Mouse (Mus musculus): ENCODE data around the gene Wdr4. TPM values are rescaled to one million over a fixed set of nuclear protein-coding genes. Genes with fewer than 3 reads are reported as not detected.
"Not testable (repeated sequence)": the region's sequence is repeated elsewhere in the genome, so short reads cannot be mapped to it uniquely, and the experiment has no call there.

Gene Wdr4
- polyA plus RNA-seq (2016; fragmentation: Nextera tagmentation; extraction: Ambion mirVana) = 78.5 and 81.3 TPM in 2 replicates

DNA sequence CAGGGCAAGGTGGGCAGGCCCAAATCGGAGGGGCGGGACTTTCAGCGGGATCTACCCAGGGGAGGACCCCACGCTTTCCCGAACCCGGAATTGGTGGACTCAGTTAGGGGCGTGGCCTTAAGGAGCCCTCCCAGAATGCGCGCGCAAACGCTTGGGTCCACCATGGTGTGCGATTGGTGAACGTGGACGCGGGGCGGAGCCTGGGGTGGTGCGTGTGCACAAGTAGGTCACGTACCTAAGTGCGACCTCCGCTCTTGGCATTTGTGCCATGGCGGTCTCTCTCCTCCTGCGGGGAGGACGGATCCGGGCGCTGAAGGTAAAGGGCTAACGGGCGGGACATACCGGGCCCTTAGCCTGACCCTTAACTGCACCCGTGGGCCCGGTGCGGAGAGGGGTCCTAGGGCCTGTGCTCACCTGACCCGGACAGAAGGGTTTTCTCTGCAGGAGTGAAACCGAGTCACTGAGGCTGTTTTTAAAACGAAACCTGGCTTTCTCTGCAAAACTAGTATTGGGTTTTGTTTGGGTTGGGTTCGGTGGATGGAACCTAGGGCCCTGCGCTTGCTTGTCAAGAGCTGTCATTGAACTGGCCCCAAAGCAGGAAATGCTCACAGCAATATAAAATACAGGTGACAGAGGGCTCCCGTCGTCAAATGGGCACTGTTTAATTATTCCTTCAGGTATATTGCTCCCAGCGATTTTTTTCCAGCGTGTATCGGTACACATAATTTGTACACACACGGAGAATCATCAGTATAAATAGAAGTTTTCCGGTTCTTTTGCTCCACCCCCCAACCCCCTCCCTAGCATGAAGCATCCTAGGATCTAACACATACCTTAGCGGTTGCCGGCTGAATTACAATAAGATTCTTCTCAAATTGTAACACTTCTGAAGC is at the start of gene Wdr4, which contains the start of gene Ndufv3:
Gene Wdr4 (minus strand): TSS at position 35 of the 893 bp plus-strand sequence.
Gene Ndufv3 (plus strand): TSS at position 170 of the 893 bp plus-strand sequence.
- WGBS = under 1% methylated on average over 45 of the region's 45 CpGs
- Histone ChIP-seq H3K27ac (peak within 1 kb of the TSS; percentile 91), H3K27me3 (ENCODE audit: poor library complexity, severe bottlenecking) (no peaks in the 10 kb centered on the region), H3K4me3 (peak within 1 kb of the TSS; percentile 85), H3K9me3 (no peaks in the 10 kb centered on the region), H3K36me3 (replicated peaks) (peaks cover 28% of the 10 kb centered on the region), H3K4me1 (peaks cover 24% of the 10 kb centered on the region)
- DNase-seq (ENCODE audit: extremely low spot score, low spot score) = peak; percentile 98

DNA sequence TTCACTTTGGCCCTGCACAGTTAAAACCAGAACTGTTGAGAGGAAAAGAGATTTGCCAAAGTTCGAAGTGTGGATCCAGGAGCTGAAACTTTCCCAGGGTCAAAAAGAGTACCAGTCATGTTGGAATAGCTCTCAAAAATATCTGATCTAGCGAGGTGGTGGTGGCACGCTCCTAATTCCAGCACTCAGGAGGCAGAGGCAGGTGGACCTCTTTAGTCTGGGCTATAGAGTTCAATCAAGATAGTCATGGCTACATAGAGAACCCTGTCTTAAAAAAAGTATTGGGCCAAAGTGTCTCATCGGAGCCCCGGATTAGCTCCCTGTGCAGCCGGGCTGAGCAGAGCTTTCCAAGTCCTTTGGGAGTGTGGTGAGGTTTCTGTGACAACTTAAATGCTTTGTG is 46.5 kb upstream of the Wdr4 start:
- H3K9me3 ChIP-seq = no peaks in the 10 kb centered on the region
- peak overlapping the region; percentile 97 for H3K27ac ChIP-seq
- H3K4me1 ChIP-seq = peaks cover 35% of the 10 kb centered on the region
- peaks cover 9% of the 10 kb centered on the region for H3K36me3 ChIP-seq (replicated peaks)
- H3K27me3 ChIP-seq (ENCODE audit: poor library complexity, severe bottlenecking) = no peaks in the 10 kb centered on the region
- no peak for DNase-seq (ENCODE audit: extremely low spot score, low spot score)
- WGBS = 83% methylated on average over 6 of the region's 6 CpGs
- peak overlapping the region; percentile 81 for H3K4me3 ChIP-seq

DNA sequence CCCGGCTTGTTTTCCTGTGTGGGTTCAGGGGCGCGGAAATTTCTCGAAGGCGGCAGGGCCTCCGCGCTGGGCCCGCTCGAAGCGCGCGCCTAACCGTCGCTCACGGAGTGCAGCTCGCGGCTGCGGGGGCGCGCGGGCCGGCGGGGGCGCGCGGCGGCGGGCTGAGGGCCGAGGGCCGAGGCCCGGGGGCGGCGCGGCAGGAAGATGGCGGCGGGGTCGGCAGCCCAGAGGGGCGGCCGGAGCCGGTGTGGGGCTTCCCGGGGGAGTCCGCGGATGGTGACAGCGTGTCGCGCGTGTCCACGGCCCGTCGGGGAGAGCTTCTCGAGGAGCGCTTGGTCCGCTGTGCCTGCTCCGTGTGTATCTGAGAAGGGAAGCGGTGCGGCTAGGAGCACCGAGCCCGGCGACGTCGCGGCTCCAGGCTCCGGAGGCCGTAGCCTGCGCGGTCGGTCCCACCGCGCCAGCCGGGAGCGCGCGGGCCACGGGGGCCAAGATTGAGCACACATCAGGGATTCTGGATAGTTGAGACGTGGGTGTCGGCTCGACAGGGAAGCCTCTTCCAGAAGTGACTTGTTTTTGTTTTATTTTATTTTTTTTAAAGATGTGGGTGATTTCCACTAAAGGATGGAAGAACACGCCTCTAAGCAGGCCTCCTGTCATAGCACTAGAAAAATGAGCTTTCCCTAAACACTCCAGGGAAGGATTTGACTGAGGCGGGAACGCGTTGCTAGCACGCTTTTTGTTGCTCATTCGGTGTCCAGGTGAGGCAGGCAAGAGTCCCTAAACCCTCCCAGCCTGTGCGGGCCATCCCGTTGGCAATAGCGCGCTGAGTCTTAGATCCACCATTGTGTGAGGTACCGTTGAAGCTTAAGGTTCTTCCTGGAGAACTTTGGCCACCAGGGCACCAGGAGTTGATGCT is 45.6 kb upstream of the Wdr4 start:
- no peaks in the 10 kb centered on the region for H3K27me3 ChIP-seq (ENCODE audit: poor library complexity, severe bottlenecking)
- WGBS = under 1% methylated on average over 86 of the region's 88 CpGs
- H3K4me3 ChIP-seq = peak overlapping the region; percentile 81
- peaks cover 9% of the 10 kb centered on the region for H3K36me3 ChIP-seq (replicated peaks)
- peak overlapping the region; percentile 97 for H3K27ac ChIP-seq
- H3K4me1 ChIP-seq = peaks cover 35% of the 10 kb centered on the region
- no peaks in the 10 kb centered on the region for H3K9me3 ChIP-seq
- peak; percentile 75 for DNase-seq (ENCODE audit: extremely low spot score, low spot score)

DNA sequence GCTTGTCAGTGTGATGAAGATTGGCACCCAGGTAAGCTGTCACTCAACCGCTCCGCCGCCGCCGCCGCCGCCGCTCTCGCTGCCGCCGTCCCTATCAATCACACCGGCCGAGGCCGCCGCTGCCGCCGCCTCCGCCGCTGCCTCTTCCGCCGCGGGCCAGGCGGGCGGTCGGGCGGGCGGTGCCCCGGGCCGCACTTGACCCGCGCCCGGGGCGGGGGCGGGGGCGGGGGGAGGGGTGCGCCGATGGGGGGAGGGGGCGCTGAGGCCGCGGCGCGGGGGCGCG is 45.0 kb upstream of the Wdr4 start:
- Histone ChIP-seq H3K27me3 (ENCODE audit: poor library complexity, severe bottlenecking) (no peaks in the 10 kb centered on the region), H3K4me1 (peaks cover 35% of the 10 kb centered on the region), H3K36me3 (replicated peaks) (peaks cover 9% of the 10 kb centered on the region), H3K9me3 (no peaks in the 10 kb centered on the region), H3K27ac (peak overlapping the region; percentile 97), H3K4me3 (peak overlapping the region; percentile 81)
- WGBS = 0% methylated on average over 37 of the region's 44 CpGs
- no peak for DNase-seq (ENCODE audit: extremely low spot score, low spot score)

DNA sequence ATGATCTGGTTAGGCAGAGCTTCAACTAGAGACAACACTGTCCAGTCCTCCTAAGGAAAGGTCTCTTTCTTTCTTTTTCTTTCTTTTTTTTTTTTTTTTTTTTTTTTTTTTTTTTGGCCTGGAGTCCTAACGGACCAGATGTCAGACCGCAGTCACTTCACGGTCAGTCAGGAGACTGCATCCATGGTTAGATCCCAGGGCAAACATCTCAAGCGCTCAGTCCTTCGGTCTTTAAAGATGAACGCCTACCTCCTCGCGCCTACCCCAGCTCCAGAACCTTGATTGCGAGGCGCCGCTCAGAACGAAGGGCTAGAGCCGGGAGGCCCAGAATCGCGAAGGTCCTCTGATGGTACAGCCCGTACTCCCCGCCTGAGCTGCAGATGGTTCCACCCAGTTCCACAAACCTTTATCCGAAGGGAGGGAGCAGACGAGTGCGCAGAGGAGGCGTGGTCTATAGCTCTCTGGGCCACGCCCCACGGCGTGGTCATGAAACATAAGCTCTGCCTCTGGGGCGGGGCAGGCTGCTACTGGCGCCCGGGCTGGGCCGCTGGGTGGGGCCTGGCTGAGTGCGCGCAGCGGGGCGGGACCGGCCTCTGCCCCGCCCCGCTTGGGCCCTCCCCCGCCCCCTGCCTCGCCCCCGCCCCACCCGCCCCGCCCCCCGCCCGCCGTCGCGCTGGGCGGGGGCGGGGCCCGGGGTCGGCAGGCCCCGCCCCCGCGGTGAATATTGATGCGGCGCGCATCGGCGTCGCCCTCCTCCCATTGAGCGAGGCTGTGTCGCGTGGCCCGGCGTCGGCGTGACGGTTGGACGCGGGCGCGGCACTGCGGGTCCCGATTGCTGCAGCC is 44.5 kb upstream of the Wdr4 start, which contains the start of gene Pknox1:
Gene Pknox1 (plus strand): TSS at position 720 of the 843 bp plus-strand sequence.
- Histone ChIP-seq H3K27ac (peak within 1 kb of the TSS; percentile 97), H3K36me3 (replicated peaks) (peaks cover 9% of the 10 kb centered on the region), H3K9me3 (no peaks in the 10 kb centered on the region), H3K4me1 (peaks cover 35% of the 10 kb centered on the region), H3K4me3 (peak within 1 kb of the TSS; percentile 81), H3K27me3 (ENCODE audit: poor library complexity, severe bottlenecking) (no peaks in the 10 kb centered on the region)
- WGBS = under 1% methylated on average over 45 of the region's 72 CpGs
- peak; percentile 98 for DNase-seq (ENCODE audit: extremely low spot score, low spot score)

DNA sequence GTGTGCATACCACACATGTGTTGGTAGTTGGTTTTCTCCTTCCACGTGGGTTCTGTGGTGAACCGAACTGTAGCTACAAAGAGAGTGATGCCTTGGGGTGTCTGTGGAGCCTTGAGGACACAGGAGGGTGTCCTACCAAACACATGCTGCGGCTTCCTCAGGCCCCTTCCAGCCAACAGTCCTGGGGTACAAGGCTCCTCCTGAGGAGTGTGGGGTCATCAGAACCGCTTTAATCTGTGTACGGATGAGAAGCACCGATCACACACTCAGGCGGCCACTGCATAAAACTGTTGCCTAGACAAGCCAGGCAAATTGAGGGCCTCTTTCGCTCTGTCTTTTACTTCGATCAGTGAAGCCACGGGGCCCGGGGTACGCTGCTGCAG is 43.8 kb upstream of the Wdr4 start:
- H3K4me3 ChIP-seq = peak overlapping the region; percentile 81
- peaks cover 9% of the 10 kb centered on the region for H3K36me3 ChIP-seq (replicated peaks)
- H3K27ac ChIP-seq = peak overlapping the region; percentile 97
- DNase-seq (ENCODE audit: extremely low spot score, low spot score) = peak; percentile 47
- no peaks in the 10 kb centered on the region for H3K9me3 ChIP-seq
- H3K4me1 ChIP-seq = peaks cover 35% of the 10 kb centered on the region
- H3K27me3 ChIP-seq (ENCODE audit: poor library complexity, severe bottlenecking) = no peaks in the 10 kb centered on the region
- whole genome bisulfite sequencing = 31% methylated on average over 12 of the region's 12 CpGs

DNA sequence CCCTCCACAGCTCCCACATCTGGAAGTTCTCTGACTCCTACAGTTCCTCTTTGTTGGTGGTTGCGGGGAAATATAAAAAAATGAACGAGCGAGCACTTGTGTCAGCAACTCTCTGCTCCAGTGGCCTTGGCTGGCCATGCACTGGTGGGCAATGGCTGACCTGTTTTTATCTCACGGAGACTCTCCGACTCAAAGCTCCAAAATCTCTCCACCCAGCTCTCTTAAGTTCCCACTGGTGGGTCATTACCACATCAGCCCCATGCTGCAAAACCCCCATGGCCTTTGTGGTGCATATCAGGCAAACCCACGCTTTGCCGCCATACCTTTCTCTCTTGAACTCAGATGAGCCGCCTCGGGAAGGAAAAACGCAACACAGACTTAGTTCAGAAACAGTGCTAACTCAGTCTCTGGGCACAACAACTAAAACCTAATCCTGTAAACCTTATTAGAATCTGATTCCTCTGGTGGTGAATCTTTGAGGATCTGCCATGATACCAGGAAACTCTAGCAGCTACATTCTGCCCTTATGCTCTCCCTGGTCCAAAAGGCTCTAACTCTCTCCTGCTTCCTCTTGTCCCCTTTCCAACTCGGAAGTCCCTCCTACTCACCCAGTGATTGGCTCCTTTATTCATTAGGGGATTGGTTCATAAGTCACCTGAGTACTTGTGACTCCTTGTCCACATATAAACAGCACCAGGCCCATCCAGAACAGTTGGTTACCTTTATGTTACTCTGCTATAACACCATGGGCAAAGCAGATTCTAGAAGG is 39.4 kb upstream of the Wdr4 start:
- Histone ChIP-seq H3K4me3 (no peak overlapping the region), H3K27me3 (ENCODE audit: poor library complexity, severe bottlenecking) (no peaks in the 10 kb centered on the region), H3K36me3 (replicated peaks) (no peaks in the 10 kb centered on the region), H3K9me3 (no peaks in the 10 kb centered on the region), H3K4me1 (peaks cover 23% of the 10 kb centered on the region), H3K27ac (no peak overlapping the region)
- DNase-seq (ENCODE audit: extremely low spot score, low spot score) = no peak
- 90% methylated on average over 11 of the region's 11 CpGs for WGBS

DNA sequence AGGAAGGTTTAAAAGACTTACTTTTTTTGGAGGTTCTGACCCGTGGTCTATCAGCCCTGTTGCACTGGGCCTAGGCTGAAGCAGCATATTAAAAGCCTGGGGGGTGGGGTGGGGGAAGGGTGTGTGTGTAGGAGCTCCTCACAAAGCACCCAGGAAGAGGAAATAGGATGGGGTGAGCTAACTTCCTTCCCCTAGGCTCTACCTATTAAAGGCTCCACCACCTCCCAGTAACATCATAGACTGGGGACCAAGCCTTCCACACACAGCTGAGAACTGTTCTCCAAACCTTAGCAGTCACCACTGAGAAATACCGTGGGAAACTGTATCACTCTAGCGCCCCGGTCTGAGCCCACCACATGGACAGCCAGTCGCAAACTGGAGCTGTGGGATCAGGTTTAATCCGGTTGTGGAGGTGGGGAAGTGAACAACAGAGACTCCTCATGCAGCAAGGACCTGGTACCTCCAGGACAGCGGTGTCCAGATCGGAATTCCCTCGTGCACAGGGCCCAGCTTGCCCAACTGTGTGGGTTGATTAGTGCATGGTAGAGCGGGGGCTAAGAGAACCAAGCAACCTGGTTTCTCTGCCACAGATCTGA is 38.3 kb upstream of the Wdr4 start:
- no peaks in the 10 kb centered on the region for H3K36me3 ChIP-seq (replicated peaks)
- peaks cover 15% of the 10 kb centered on the region for H3K4me1 ChIP-seq
- no peak overlapping the region for H3K4me3 ChIP-seq
- peak overlapping the region; percentile 51; the same call in 1 of the 2 replicates for H3K27ac ChIP-seq
- 84% methylated on average over 10 of the region's 10 CpGs for WGBS
- H3K9me3 ChIP-seq = no peaks in the 10 kb centered on the region
- no peaks in the 10 kb centered on the region for H3K27me3 ChIP-seq (ENCODE audit: poor library complexity, severe bottlenecking)
- DNase-seq (ENCODE audit: extremely low spot score, low spot score) = no peak

DNA sequence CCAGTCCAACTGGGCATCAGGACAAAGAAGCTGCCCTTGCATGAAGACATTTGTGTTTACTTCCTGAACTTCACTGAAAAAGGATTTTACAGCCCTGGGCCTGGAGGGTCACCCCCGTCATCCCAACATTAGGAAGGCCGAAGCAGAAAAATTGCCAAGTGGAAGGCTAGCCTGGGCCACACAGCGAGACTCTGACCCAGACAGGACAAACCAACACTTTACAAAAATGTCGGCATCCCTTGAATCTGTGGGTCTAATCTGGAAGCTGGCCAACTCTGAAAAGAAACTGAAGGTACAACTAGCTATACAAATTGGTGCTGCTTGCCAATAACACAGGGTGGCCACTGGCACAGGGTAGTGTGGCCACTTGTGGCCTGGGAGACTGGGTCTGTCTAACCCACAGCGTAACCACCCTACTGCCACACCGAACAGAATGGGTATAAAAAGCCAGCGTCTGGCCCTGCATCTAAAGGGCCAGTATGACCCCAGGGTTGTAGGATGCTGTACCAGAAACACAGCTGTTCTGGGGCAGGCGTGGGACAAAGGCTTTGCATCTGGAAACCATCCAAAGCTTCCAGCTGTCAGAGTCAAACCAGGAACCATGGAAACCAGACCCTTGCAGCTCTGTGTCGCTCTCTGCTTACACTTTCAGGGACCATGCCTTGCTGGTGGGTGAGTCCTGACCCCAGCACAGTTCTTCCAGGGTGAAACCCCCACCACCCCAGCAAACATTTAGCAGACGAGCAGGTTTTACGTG is 37.5 kb upstream of the Wdr4 start:
- WGBS = 80% methylated on average over 11 of the region's 11 CpGs
- peak overlapping the region; percentile 51; the same call in 1 of the 2 replicates for H3K27ac ChIP-seq
- 0 out of 2 replicates have a peak, but pooled peaks cover under 1% of the 10 kb centered on the region for H3K9me3 ChIP-seq
- no peak overlapping the region for H3K4me3 ChIP-seq
- H3K36me3 ChIP-seq (replicated peaks) = no peaks in the 10 kb centered on the region
- no peak for DNase-seq (ENCODE audit: extremely low spot score, low spot score)
- peaks cover 15% of the 10 kb centered on the region for H3K4me1 ChIP-seq
- no peaks in the 10 kb centered on the region for H3K27me3 ChIP-seq (ENCODE audit: poor library complexity, severe bottlenecking)

DNA sequence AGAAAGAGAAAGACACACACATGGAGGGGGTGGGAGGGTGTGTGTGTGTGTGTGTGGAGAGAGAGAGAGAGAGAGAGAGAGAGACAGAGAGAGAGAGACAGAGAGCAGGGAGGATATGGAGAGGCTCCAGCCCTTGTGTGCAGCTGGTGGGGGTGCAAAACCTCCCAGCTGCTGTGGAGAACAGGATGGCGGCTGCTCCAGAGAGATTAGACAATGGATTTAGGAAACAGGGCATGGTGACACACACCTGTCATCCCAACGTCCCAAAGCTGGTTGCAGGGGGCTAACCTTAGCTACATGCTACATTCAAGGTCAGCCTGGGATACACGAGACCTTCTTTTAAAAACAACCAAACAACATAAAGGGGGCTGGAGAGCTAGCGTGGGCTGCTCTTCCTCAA is 36.5 kb upstream of the Wdr4 start:
- H3K4me3 ChIP-seq = no peak overlapping the region
- WGBS = 77% methylated on average over 4 of the region's 4 CpGs

DNA sequence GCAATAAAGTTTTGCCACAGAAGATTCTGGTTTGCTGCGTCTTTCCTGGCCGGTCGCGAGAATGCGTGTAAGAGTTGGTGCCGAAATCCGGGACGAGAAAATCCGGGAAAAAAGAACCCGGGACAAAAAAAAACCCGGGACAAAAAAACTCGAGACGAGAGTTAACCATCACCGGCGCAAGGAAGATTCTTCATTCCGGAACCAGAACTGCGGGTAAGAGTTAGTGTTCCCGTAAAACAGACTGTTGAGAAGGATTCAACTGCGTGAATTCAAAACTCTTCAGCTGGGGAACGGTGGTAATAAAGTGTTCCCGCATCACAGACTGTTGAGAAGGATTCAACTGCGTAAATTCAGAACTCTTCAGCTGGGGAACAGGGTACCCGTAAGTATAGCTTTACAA is 32.8 kb upstream of the Wdr4 start:
- WGBS = 96% methylated on average over 23 of the region's 23 CpGs
- not testable (repeated sequence) for H3K27ac ChIP-seq; H3K27me3 ChIP-seq (ENCODE audit: poor library complexity, severe bottlenecking); DNase-seq (ENCODE audit: extremely low spot score, low spot score); H3K36me3 ChIP-seq (replicated peaks); H3K9me3 ChIP-seq; H3K4me3 ChIP-seq
- H3K4me1 ChIP-seq = peaks cover 13% of the 10 kb centered on the region

More for the DNA sequence above, 36.5 kb upstream of the Wdr4 start:
- no peak for DNase-seq (ENCODE audit: extremely low spot score, low spot score)
- H3K27me3 ChIP-seq (ENCODE audit: poor library complexity, severe bottlenecking) = no peaks in the 10 kb centered on the region
- H3K27ac ChIP-seq = no peak overlapping the region
- no peaks in the 10 kb centered on the region for H3K36me3 ChIP-seq (replicated peaks)
- peaks cover 15% of the 10 kb centered on the region for H3K4me1 ChIP-seq
- 0 out of 2 replicates have a peak, but pooled peaks cover 3% of the 10 kb centered on the region for H3K9me3 ChIP-seq

Measured in forebrain, embryonic 10.5 days (tissue).